Mouse (Mus musculus) forebrain, embryonic 10.5 days (tissue): ENCODE data around the gene Mpeg1. TPM values are rescaled to one million over a fixed set of nuclear protein-coding genes. Genes with fewer than 3 reads are reported as not detected.

ENCODE experiments used
- DNase-seq: peaks from one replicate; pipeline ENCODE4 v3.0.0-alpha.2; 2017; ENCODE audit warnings: low spot score; ENCODE audit errors: extremely low spot score
- H3K27ac ChIP-seq: fragments of 300-500 bp; sonication (generic); 2 replicates; pipeline ENCODE4 v1.5.1; 2016; ENCODE audit warnings: mild to moderate bottlenecking
- H3K27me3 ChIP-seq: fragments of 300-500 bp; sonication (generic); 2 replicates; pipeline ENCODE4 v1.6.1; 2016; ENCODE audit warnings: mild to moderate bottlenecking; ENCODE audit not compliant: poor library complexity, severe bottlenecking
- H3K36me3 ChIP-seq: fragments of 300-500 bp; sonication (generic); replicated peaks from 2 replicates; pipeline ENCODE4 v1.6.1; 2016; ENCODE audit warnings: mild to moderate bottlenecking, moderate library complexity
- H3K4me1 ChIP-seq: fragments of 300-500 bp; sonication (generic); 2 replicates; pipeline ENCODE4 v1.6.1; 2016
- H3K4me3 ChIP-seq: fragments of 300-500 bp; sonication (generic); 2 replicates; pipeline ENCODE4 v1.5.1; 2016; ENCODE audit warnings: mild to moderate bottlenecking, moderate library complexity
- H3K9me3 ChIP-seq: fragments of 300-500 bp; sonication (generic); 2 replicates; pipeline ENCODE4 v1.6.1; 2016; ENCODE audit warnings: mild to moderate bottlenecking, moderate library complexity
- WGBS: fragments of 180-500 bp; shearing (Covaris S2); methylation state at CpG from one replicate; pipeline ENCODE4 v1.1.7; 2016; 5-methylcytosine and 5-hydroxymethylcytosine counted together
- polyA plus RNA-seq: library from polyadenylated mRNA; unstranded; fragments of >200 nt; fragmentation: Nextera tagmentation; extraction: Ambion mirVana; gene quantifications from 2 replicates; pipeline ENCODE4 v1.2.1, GENCODE M21; 2016

Mpeg1 gene
- polyA plus RNA-seq, 1 experiment from 2014 or later, result 0.11 TPM

GRCm38 (mm10) chr19:12487511-12488204 is 27.1 kb downstream of the Mpeg1 start:
- DNase-seq, result no peak
- 89% methylated on average over 12 of the region's 12 CpGs for WGBS
- no peaks in the 10 kb centered on the region for H3K27me3 ChIP-seq
- H3K9me3 ChIP-seq, result no peaks in the 10 kb centered on the region; the same call in 1 of the 2 replicates
- peaks cover 60% of the 10 kb centered on the region for H3K4me1 ChIP-seq
- peak overlapping the region; percentile 91 for H3K27ac ChIP-seq
- H3K4me3 ChIP-seq, result no peak overlapping the region; the same call in 1 of the 2 replicates
- H3K36me3 ChIP-seq, result peaks cover 84% of the 10 kb centered on the region

GRCm38 (mm10) chr19:12488205-12488966 is 27.8 kb downstream of the Mpeg1 start:
- H3K4me3 ChIP-seq, result peak overlapping the region; percentile 38
- H3K36me3 ChIP-seq, result peaks cover 82% of the 10 kb centered on the region
- WGBS, result 8% methylated on average over 9 of the region's 9 CpGs

GRCm38 (mm10) chr19:12488969-12489674 is 28.5 kb downstream of the Mpeg1 start:
- peaks cover 74% of the 10 kb centered on the region for H3K36me3 ChIP-seq
- no peaks in the 10 kb centered on the region for H3K27me3 ChIP-seq
- H3K27ac ChIP-seq, result peak overlapping the region; percentile 91
- WGBS, result 7% methylated on average over 8 of the region's 8 CpGs
- H3K4me1 ChIP-seq, result peaks cover 75% of the 10 kb centered on the region
- peak; percentile 89 for DNase-seq
- H3K9me3 ChIP-seq, result no peaks in the 10 kb centered on the region; the same call in 1 of the 2 replicates
- H3K4me3 ChIP-seq, result peak overlapping the region; percentile 38

More at GRCm38 (mm10) chr19:12488205-12488966, 27.8 kb downstream of the Mpeg1 start:
- Histone ChIP-seq H3K27ac (peak overlapping the region; percentile 91), H3K9me3 (no peaks in the 10 kb centered on the region; the same call in 1 of the 2 replicates), H3K27me3 (no peaks in the 10 kb centered on the region), H3K4me1 (peaks cover 67% of the 10 kb centered on the region)
- peak; percentile 46 for DNase-seq

GRCm38 (mm10) chr19:12489675-12490570 is 29.3 kb downstream of the Mpeg1 start:
- 45% methylated on average over 11 of the region's 11 CpGs for WGBS
- Histone ChIP-seq H3K9me3 (no peaks in the 10 kb centered on the region; the same call in 1 of the 2 replicates), H3K4me1 (peaks cover 83% of the 10 kb centered on the region), H3K36me3 (peaks cover 66% of the 10 kb centered on the region), H3K27me3 (no peaks in the 10 kb centered on the region), H3K4me3 (peak overlapping the region; percentile 38), H3K27ac (peak overlapping the region; percentile 91)
- no peak for DNase-seq

GRCm38 (mm10) chr19:12491636-12492035 is 31.1 kb downstream of the Mpeg1 start:
- H3K36me3 ChIP-seq, result peaks cover 66% of the 10 kb centered on the region
- H3K27ac ChIP-seq, result peak overlapping the region; percentile 91; the same call in 1 of the 2 replicates
- H3K9me3 ChIP-seq, result no peaks in the 10 kb centered on the region; the same call in 1 of the 2 replicates
- DNase-seq, result no peak
- peaks cover 100% of the 10 kb centered on the region for H3K4me1 ChIP-seq
- 94% methylated on average over 7 of the region's 7 CpGs for WGBS
- H3K4me3 ChIP-seq, result no peak overlapping the region
- no peaks in the 10 kb centered on the region for H3K27me3 ChIP-seq

- Histone ChIP-seq H3K4me1 (peaks cover 98% of the 10 kb centered on the region), H3K4me3 (peak overlapping the region; percentile 29), H3K9me3 (no peaks in the 10 kb centered on the region; the same call in 1 of the 2 replicates), H3K27ac (peak overlapping the region; percentile 75), H3K36me3 (peaks cover 71% of the 10 kb centered on the region), H3K27me3 (no peaks in the 10 kb centered on the region)
- 32% methylated on average over 4 of the region's 4 CpGs for WGBS
- peak; percentile 40 for DNase-seq
Observed at GRCm38 (mm10) chr19:12493453-12494186, 33.0 kb downstream of the Mpeg1 start.

GRCm38 (mm10) chr19:12494187-12494458 is 33.5 kb downstream of the Mpeg1 start:
- Histone ChIP-seq H3K36me3 (peaks cover 74% of the 10 kb centered on the region), H3K4me1 (peaks cover 98% of the 10 kb centered on the region), H3K27me3 (no peaks in the 10 kb centered on the region), H3K4me3 (peak overlapping the region; percentile 29), H3K27ac (peak overlapping the region; percentile 75), H3K9me3 (no peaks in the 10 kb centered on the region; the same call in 1 of the 2 replicates)
- no peak for DNase-seq
- 24% methylated on average over 4 of the region's 4 CpGs for WGBS

GRCm38 (mm10) chr19:12494972-12495535 is 34.5 kb downstream of the Mpeg1 start:
- DNase-seq, result no peak
- H3K36me3 ChIP-seq, result peaks cover 71% of the 10 kb centered on the region
- H3K4me3 ChIP-seq, result peak overlapping the region; percentile 29; the same call in 1 of the 2 replicates
- peaks cover 98% of the 10 kb centered on the region for H3K4me1 ChIP-seq
- H3K9me3 ChIP-seq, result no peaks in the 10 kb centered on the region; the same call in 1 of the 2 replicates
- peak overlapping the region; percentile 75 for H3K27ac ChIP-seq
- 59% methylated on average over 3 of the region's 3 CpGs for WGBS
- no peaks in the 10 kb centered on the region for H3K27me3 ChIP-seq

- H3K36me3 ChIP-seq, result peaks cover 59% of the 10 kb centered on the region
- DNase-seq, result no peak
- H3K4me1 ChIP-seq, result peaks cover 97% of the 10 kb centered on the region
- H3K27me3 ChIP-seq, result no peaks in the 10 kb centered on the region
- H3K27ac ChIP-seq, result peak overlapping the region; percentile 40; the same call in 1 of the 2 replicates
- no peak overlapping the region for H3K4me3 ChIP-seq
- H3K9me3 ChIP-seq, result no peaks in the 10 kb centered on the region; the same call in 1 of the 2 replicates
- WGBS, result 92% methylated on average over 2 of the region's 2 CpGs
Observed at GRCm38 (mm10) chr19:12496241-12496640, 35.7 kb downstream of the Mpeg1 start.

GRCm38 (mm10) chr19:12497909-12498308 is 37.3 kb downstream of the Mpeg1 start:
- Histone ChIP-seq H3K27ac (peak overlapping the region; percentile 98; the same call in 1 of the 2 replicates), H3K27me3 (no peaks in the 10 kb centered on the region), H3K4me1 (peaks cover 80% of the 10 kb centered on the region), H3K4me3 (peak overlapping the region; percentile 93), H3K9me3 (no peaks in the 10 kb centered on the region), H3K36me3 (peaks cover 42% of the 10 kb centered on the region)
- WGBS, result 78% methylated on average over 2 of the region's 2 CpGs
- no peak for DNase-seq

- H3K9me3 ChIP-seq, result no peaks in the 10 kb centered on the region
- 90% methylated on average over 4 of the region's 4 CpGs for WGBS
- H3K4me3 ChIP-seq, result peak overlapping the region; percentile 93
- peaks cover 40% of the 10 kb centered on the region for H3K36me3 ChIP-seq
- peaks cover 76% of the 10 kb centered on the region for H3K4me1 ChIP-seq
- H3K27me3 ChIP-seq, result no peaks in the 10 kb centered on the region
- peak overlapping the region; percentile 98; the same call in 1 of the 2 replicates for H3K27ac ChIP-seq
- DNase-seq, result no peak
Observed at GRCm38 (mm10) chr19:12498321-12498720, 37.7 kb downstream of the Mpeg1 start.
